Mouse (Mus musculus) embryonic facial prominence, embryonic 13.5 days (tissue): ENCODE measurements around the gene Thtpa. TPM values are rescaled to one million over a fixed set of nuclear protein-coding genes. Genes with fewer than 3 reads are reported as not detected.
A peak's percentile ranks its signal among the peaks of the same experiment; 100 is the strongest.

Experiments
- ATAC-seq: fragments of 200-750 bp; cut with Nextera tagmentation; 2 replicates; pipeline ENCODE4 v1.8.0; 2017; ENCODE audit warnings: low read depth; ENCODE audit not compliant: insufficient number of reproducible peaks, insufficient read depth, low FRiP score, low TSS enrichment
- H3K27ac ChIP-seq: fragments of 300-500 bp; sonication (generic); 2 replicates; pipeline ENCODE4 v1.5.1; 2015; ENCODE audit warnings: moderate library complexity, mild to moderate bottlenecking, inconsistent platforms
- H3K27me3 ChIP-seq: fragments of 300-500 bp; sonication (generic); 2 replicates; pipeline ENCODE4 v1.6.1; 2015; ENCODE audit warnings: mild to moderate bottlenecking, inconsistent platforms
- H3K36me3 ChIP-seq: fragments of 300-500 bp; sonication (generic); 2 replicates; pipeline ENCODE4 v1.6.1; 2015; ENCODE audit warnings: mild to moderate bottlenecking, inconsistent platforms
- H3K4me1 ChIP-seq: fragments of 300-500 bp; sonication (generic); 2 replicates; pipeline ENCODE4 v1.6.1; 2015; ENCODE audit warnings: inconsistent platforms
- H3K4me2 ChIP-seq: fragments of 300-500 bp; sonication (generic); 2 replicates; pipeline ENCODE4 v1.6.1; 2015; ENCODE audit warnings: moderate library complexity, mild to moderate bottlenecking, inconsistent platforms
- H3K4me3 ChIP-seq: fragments of 300-500 bp; sonication (generic); 2 replicates; pipeline ENCODE4 v1.5.1; 2015; ENCODE audit warnings: mild to moderate bottlenecking, inconsistent platforms
- H3K9ac ChIP-seq: fragments of 300-500 bp; sonication (generic); 2 replicates; pipeline ENCODE4 v1.6.1; 2015; ENCODE audit warnings: mild to moderate bottlenecking, inconsistent platforms
- H3K9me3 ChIP-seq: fragments of 300-500 bp; sonication (generic); 2 replicates; pipeline ENCODE4 v1.6.1; 2016; ENCODE audit warnings: inconsistent platforms
- WGBS: fragments of 180-500 bp; shearing (Covaris S2); methylation state at CpG from one replicate; pipeline ENCODE4 v1.1.7; 2015; ENCODE audit warnings: mixed read lengths; 5-methylcytosine and 5-hydroxymethylcytosine counted together
- polyA plus RNA-seq: library from polyadenylated mRNA; unstranded; fragments of >200 nt; fragmentation: Nextera tagmentation; extraction: Ambion mirVana; gene quantifications from 2 replicates; pipeline ENCODE4 v1.2.1, GENCODE M21; 2015

Thtpa gene
- 21.9 and 23.9 TPM in 2 replicates for polyA plus RNA-seq

- WGBS, result under 1% methylated on average over 30 of the region's 30 CpGs
Measured at GRCm38 (mm10) chr14:55094704-55095231, at the start of gene Thtpa. TSS of gene Thtpa (plus strand) at chr14:55094784.

GRCm38 (mm10) chr14:55047971-55048531 lies 46.5 kb upstream of the Thtpa start:
- WGBS, result 75% methylated on average over 2 of the region's 2 CpGs
- no peak overlapping the region for H3K27ac ChIP-seq
- H3K4me2 ChIP-seq, result no peak overlapping the region
- no peaks in the 10 kb centered on the region for H3K27me3 ChIP-seq
- ATAC-seq, result no peak
- H3K36me3 ChIP-seq, result no peaks in the 10 kb centered on the region
- H3K9ac ChIP-seq, result no peak overlapping the region
- H3K9me3 ChIP-seq, result no peaks in the 10 kb centered on the region
- no peaks in the 10 kb centered on the region for H3K4me1 ChIP-seq
- no peak overlapping the region for H3K4me3 ChIP-seq

More at GRCm38 (mm10) chr14:55094704-55095231, at the start of gene Thtpa:
- H3K27me3 ChIP-seq, result no peaks in the 10 kb centered on the region
- no peaks in the 10 kb centered on the region for H3K9me3 ChIP-seq
- peak within 1 kb of the TSS; percentile 66 for H3K4me3 ChIP-seq
- H3K4me2 ChIP-seq, result peak within 1 kb of the TSS; percentile 68
- peak within 1 kb of the TSS; percentile 73 for H3K27ac ChIP-seq
- H3K36me3 ChIP-seq, result peaks cover 20% of the 10 kb centered on the region
- H3K9ac ChIP-seq, result peak within 1 kb of the TSS; percentile 73
- peak; percentile 48; the same call in 1 of the 2 replicates for ATAC-seq
- H3K4me1 ChIP-seq, result peaks cover 34% of the 10 kb centered on the region

GRCm38 (mm10) chr14:55052496-55052895 lies 42.1 kb upstream of the Thtpa start:
- Histone ChIP-seq H3K9ac (no peak overlapping the region), H3K4me1 (peaks cover 7% of the 10 kb centered on the region; the same call in 1 of the 2 replicates), H3K4me2 (no peak overlapping the region), H3K27ac (no peak overlapping the region), H3K27me3 (peaks cover 2% of the 10 kb centered on the region; the same call in 1 of the 2 replicates), H3K36me3 (no peaks in the 10 kb centered on the region), H3K9me3 (no peaks in the 10 kb centered on the region), H3K4me3 (no peak overlapping the region)
- WGBS, result 78% methylated on average over 9 of the region's 9 CpGs
- ATAC-seq, result no peak

- H3K4me3 ChIP-seq, result no peak overlapping the region
- H3K9me3 ChIP-seq, result no peaks in the 10 kb centered on the region
- no peak overlapping the region for H3K27ac ChIP-seq
- peaks cover 2% of the 10 kb centered on the region; the same call in 1 of the 2 replicates for H3K27me3 ChIP-seq
- WGBS, result 77% methylated on average over 4 of the region's 4 CpGs
- no peaks in the 10 kb centered on the region for H3K36me3 ChIP-seq
- ATAC-seq, result no peak
- H3K9ac ChIP-seq, result no peak overlapping the region
- H3K4me2 ChIP-seq, result no peak overlapping the region
- H3K4me1 ChIP-seq, result peaks cover 7% of the 10 kb centered on the region; the same call in 1 of the 2 replicates
Measured at GRCm38 (mm10) chr14:55053050-55053449, 41.5 kb upstream of the Thtpa start.

- Histone ChIP-seq H3K4me1 (peaks cover 7% of the 10 kb centered on the region; the same call in 1 of the 2 replicates), H3K27me3 (peaks cover 2% of the 10 kb centered on the region; the same call in 1 of the 2 replicates), H3K4me3 (no peak overlapping the region), H3K9ac (no peak overlapping the region), H3K36me3 (no peaks in the 10 kb centered on the region), H3K9me3 (no peaks in the 10 kb centered on the region), H3K27ac (no peak overlapping the region), H3K4me2 (no peak overlapping the region)
- 87% methylated on average over 17 of the region's 17 CpGs for WGBS
- no peak for ATAC-seq
Measured at GRCm38 (mm10) chr14:55053708-55054190, 40.8 kb upstream of the Thtpa start.

- no peaks in the 10 kb centered on the region for H3K9me3 ChIP-seq
- WGBS, result 82% methylated on average over 10 of the region's 10 CpGs
- ATAC-seq, result no peak
- no peak overlapping the region for H3K9ac ChIP-seq
- H3K4me1 ChIP-seq, result peaks cover 7% of the 10 kb centered on the region; the same call in 1 of the 2 replicates
- peaks cover 2% of the 10 kb centered on the region; the same call in 1 of the 2 replicates for H3K27me3 ChIP-seq
- no peak overlapping the region for H3K4me3 ChIP-seq
- no peak overlapping the region for H3K27ac ChIP-seq
- H3K36me3 ChIP-seq, result no peaks in the 10 kb centered on the region
- H3K4me2 ChIP-seq, result no peak overlapping the region
Measured at GRCm38 (mm10) chr14:55054191-55054749, 40.3 kb upstream of the Thtpa start.

GRCm38 (mm10) chr14:55055167-55055834 lies 39.3 kb upstream of the Thtpa start:
- no peaks in the 10 kb centered on the region for H3K36me3 ChIP-seq
- no peak overlapping the region for H3K9ac ChIP-seq
- H3K4me2 ChIP-seq, result no peak overlapping the region
- H3K4me3 ChIP-seq, result no peak overlapping the region
- no peak overlapping the region for H3K27ac ChIP-seq
- H3K4me1 ChIP-seq, result peaks cover 12% of the 10 kb centered on the region
- WGBS, result 76% methylated on average over 11 of the region's 11 CpGs
- no peak for ATAC-seq
- no peaks in the 10 kb centered on the region for H3K9me3 ChIP-seq
- H3K27me3 ChIP-seq, result peaks cover 2% of the 10 kb centered on the region; the same call in 1 of the 2 replicates

GRCm38 (mm10) chr14:55059009-55059408 lies 35.6 kb upstream of the Thtpa start:
- no peak overlapping the region for H3K4me2 ChIP-seq
- no peak overlapping the region for H3K27ac ChIP-seq
- WGBS, result 82% methylated on average over 1 of the region's 1 CpGs
- peaks cover 33% of the 10 kb centered on the region for H3K4me1 ChIP-seq
- H3K9ac ChIP-seq, result no peak overlapping the region
- no peaks in the 10 kb centered on the region; the same call in 1 of the 2 replicates for H3K27me3 ChIP-seq
- no peak overlapping the region for H3K4me3 ChIP-seq
- no peak for ATAC-seq
- H3K9me3 ChIP-seq, result no peaks in the 10 kb centered on the region
- no peaks in the 10 kb centered on the region; the same call in none of the 2 replicates for H3K36me3 ChIP-seq

GRCm38 (mm10) chr14:55059931-55060330 lies 34.7 kb upstream of the Thtpa start:
- peak overlapping the region; percentile 51 for H3K27ac ChIP-seq
- no peak for ATAC-seq
- peaks cover 8% of the 10 kb centered on the region for H3K36me3 ChIP-seq
- WGBS, result 52% methylated on average over 5 of the region's 5 CpGs
- no peak overlapping the region for H3K4me2 ChIP-seq
- no peak overlapping the region for H3K4me3 ChIP-seq
- H3K27me3 ChIP-seq, result no peaks in the 10 kb centered on the region; the same call in 1 of the 2 replicates
- H3K9me3 ChIP-seq, result no peaks in the 10 kb centered on the region
- no peak overlapping the region for H3K9ac ChIP-seq
- peaks cover 32% of the 10 kb centered on the region for H3K4me1 ChIP-seq

- H3K4me2 ChIP-seq, result no peak overlapping the region
- no peaks in the 10 kb centered on the region; the same call in 1 of the 2 replicates for H3K27me3 ChIP-seq
- H3K36me3 ChIP-seq, result peaks cover 26% of the 10 kb centered on the region
- peaks cover 32% of the 10 kb centered on the region for H3K4me1 ChIP-seq
- H3K9me3 ChIP-seq, result no peaks in the 10 kb centered on the region
- ATAC-seq, result no peak
- H3K9ac ChIP-seq, result no peak overlapping the region
- WGBS, result 38% methylated on average over 7 of the region's 7 CpGs
- H3K4me3 ChIP-seq, result no peak overlapping the region
- no peak overlapping the region for H3K27ac ChIP-seq
Measured at GRCm38 (mm10) chr14:55061845-55062244, 32.7 kb upstream of the Thtpa start.

- no peak overlapping the region for H3K27ac ChIP-seq
- peaks cover 33% of the 10 kb centered on the region for H3K36me3 ChIP-seq
Measured at GRCm38 (mm10) chr14:55062626-55063025, 32.0 kb upstream of the Thtpa start.

More at GRCm38 (mm10) chr14:55062626-55063025, 32.0 kb upstream of the Thtpa start:
- H3K4me1 ChIP-seq, result peaks cover 32% of the 10 kb centered on the region
- H3K9me3 ChIP-seq, result no peaks in the 10 kb centered on the region
- WGBS, result 27% methylated on average over 17 of the region's 17 CpGs
- peak overlapping the region; percentile 40; the same call in 1 of the 2 replicates for H3K9ac ChIP-seq
- no peak; the same call in 1 of the 2 replicates for ATAC-seq
- H3K4me3 ChIP-seq, result peak overlapping the region; percentile 11; the same call in 1 of the 2 replicates
- H3K27me3 ChIP-seq, result no peaks in the 10 kb centered on the region; the same call in 1 of the 2 replicates
- H3K4me2 ChIP-seq, result peak overlapping the region; percentile 43
